Mouse (Mus musculus) stomach, postnatal 0 days (tissue): ENCODE results near the gene Kcnab2. TPM values are rescaled to one million over a fixed set of nuclear protein-coding genes. Genes with fewer than 3 reads are reported as not detected.

Source experiments
- ATAC-seq: fragments of 200-750 bp; cut with Nextera tagmentation; 2 replicates; pipeline ENCODE4 v1.8.0; 2017; ENCODE audit not compliant: low FRiP score, low TSS enrichment
- DNase-seq: peaks from one replicate; pipeline ENCODE4 v3.0.0-alpha.2; 2016; ENCODE audit warnings: low spot score
- H3K27ac ChIP-seq: fragments of 300-500 bp; sonication (generic); replicated peaks from 2 replicates; pipeline ENCODE4 v1.5.1; 2014; ENCODE audit warnings: mild to moderate bottlenecking, control low read depth
- H3K27me3 ChIP-seq: fragments of 300-500 bp; sonication (generic); 2 replicates; pipeline ENCODE4 v1.6.1; 2014; ENCODE audit warnings: low read length; ENCODE audit not compliant: control insufficient read depth, insufficient read depth
- H3K36me3 ChIP-seq: fragments of 300-500 bp; sonication (generic); 2 replicates; pipeline ENCODE4 v1.6.1; 2014; ENCODE audit warnings: low read length, mixed read lengths; ENCODE audit not compliant: control insufficient read depth, insufficient read depth
- H3K4me1 ChIP-seq: fragments of 300-500 bp; sonication (generic); replicated peaks from 2 replicates; pipeline ENCODE4 v1.6.1; 2014; ENCODE audit warnings: antibody characterized with exemption; ENCODE audit not compliant: control insufficient read depth, insufficient read depth
- H3K4me2 ChIP-seq: fragments of 300-500 bp; sonication (generic); replicated peaks from 2 replicates; pipeline ENCODE4 v1.6.1; 2014; ENCODE audit warnings: low read depth, mild to moderate bottlenecking, control low read depth, moderate library complexity
- H3K4me3 ChIP-seq: fragments of 300-500 bp; sonication (generic); 2 replicates; pipeline ENCODE4 v1.5.1; 2014; ENCODE audit warnings: low read depth, low read length, control low read depth
- H3K9ac ChIP-seq: fragments of 300-500 bp; sonication (generic); 2 replicates; pipeline ENCODE4 v1.6.1; 2014; ENCODE audit warnings: mild to moderate bottlenecking, low read length, control low read depth, mixed read lengths
- H3K9me3 ChIP-seq: fragments of 300-500 bp; sonication (generic); 2 replicates; pipeline ENCODE4 v1.6.1; 2016; ENCODE audit warnings: low read length; ENCODE audit not compliant: control insufficient read depth
- CTCF ChIP-seq: IDR thresholded peaks from 2 replicates; pipeline ENCODE4 v1.5.1; 2016; ENCODE audit warnings: antibody characterized with exemption, low read depth, mild to moderate bottlenecking, moderate library complexity
- EP300 ChIP-seq: optimal IDR thresholded peaks from 2 replicates; pipeline ENCODE3; 2016; ENCODE audit warnings: antibody characterized with exemption
- WGBS: fragments of 180-500 bp; shearing (Covaris S2); extraction: QIAGEN DNeasy Blood & Tissue Kit; methylation state at CpG from one replicate; pipeline ENCODE4 v1.1.7; 2014; 5-methylcytosine and 5-hydroxymethylcytosine counted together
- polyA plus RNA-seq: library from polyadenylated mRNA; unstranded; fragments of >200 nt; fragmentation: Nextera tagmentation; extraction: Ambion mirVana; gene quantifications from 2 replicates; pipeline ENCODE4 v1.2.1, GENCODE M21; 2015

Gene Kcnab2
- polyA plus RNA-seq, 1 experiment from 2014 or later: 1.2 TPM

DNA sequence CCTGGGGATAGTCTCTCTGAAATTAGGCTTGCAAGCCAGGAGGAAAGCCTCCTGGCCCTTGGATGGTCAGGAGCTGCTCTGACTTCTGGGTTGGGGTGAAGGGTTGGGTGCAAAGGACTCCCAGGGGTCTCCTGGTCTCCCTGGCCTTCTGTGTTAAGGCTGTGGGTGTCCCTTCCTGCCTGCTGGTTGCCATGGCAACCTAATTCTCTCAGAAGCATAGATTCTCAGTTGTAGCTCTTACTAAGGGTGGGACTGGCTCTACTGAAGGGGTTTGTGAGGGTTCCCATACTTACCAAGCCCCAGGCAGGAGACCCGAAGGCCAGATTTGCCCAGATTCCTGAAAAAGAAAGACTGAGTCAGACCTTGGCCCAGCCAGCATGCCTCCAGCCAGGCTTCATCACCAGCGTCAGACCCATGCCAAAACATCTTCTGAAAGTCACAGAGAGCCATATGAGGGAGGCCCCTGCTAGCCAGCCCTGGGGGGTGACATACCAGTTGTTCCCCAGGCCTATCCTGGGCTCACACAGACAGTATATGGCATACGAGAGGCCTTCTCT lies 65.1 kb downstream of the Kcnab2 start:
- TF ChIP-seq EP300 (no peak), CTCF (no peak)
- Histone ChIP-seq H3K4me2 (no peak overlapping the region), H3K27me3 (no peaks in the 10 kb centered on the region), H3K4me3 (no peak overlapping the region), H3K4me1 (no peaks in the 10 kb centered on the region), H3K36me3 (no peaks in the 10 kb centered on the region), H3K9me3 (no peaks in the 10 kb centered on the region), H3K9ac (no peak overlapping the region), H3K27ac (no peak overlapping the region)
- ATAC-seq: no peak
- DNase-seq: no peak
- WGBS: 75% methylated on average over 3 of the region's 3 CpGs

DNA sequence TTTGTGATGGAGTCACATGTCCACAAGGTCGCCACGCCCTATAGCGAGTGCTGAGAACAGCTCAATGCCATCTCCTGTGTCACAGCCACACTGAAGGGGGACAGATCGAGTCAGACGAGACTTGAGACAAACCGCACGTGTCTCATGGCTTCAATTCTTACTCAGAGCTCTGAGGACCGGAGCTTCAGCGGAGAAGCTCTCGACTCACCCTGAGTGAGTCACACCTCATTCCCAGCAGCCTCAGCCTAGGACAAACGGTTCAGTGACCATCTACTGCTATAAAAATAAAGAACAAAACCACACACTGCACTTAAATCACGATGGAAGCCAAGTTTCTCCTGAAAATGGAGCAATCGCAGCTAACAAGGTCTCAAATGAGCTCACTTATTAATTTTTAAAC lies 66.7 kb downstream of the Kcnab2 start:
- Histone ChIP-seq H3K4me3 (no peak overlapping the region), H3K4me1 (no peaks in the 10 kb centered on the region), H3K36me3 (no peaks in the 10 kb centered on the region), H3K27ac (no peak overlapping the region), H3K9ac (no peak overlapping the region), H3K4me2 (no peak overlapping the region), H3K9me3 (no peaks in the 10 kb centered on the region), H3K27me3 (no peaks in the 10 kb centered on the region)
- DNase-seq (no peak), ATAC-seq (no peak)
- WGBS: 73% methylated on average over 13 of the region's 13 CpGs
- no peak for TF ChIP-seq CTCF
- TF ChIP-seq EP300: no peak

DNA sequence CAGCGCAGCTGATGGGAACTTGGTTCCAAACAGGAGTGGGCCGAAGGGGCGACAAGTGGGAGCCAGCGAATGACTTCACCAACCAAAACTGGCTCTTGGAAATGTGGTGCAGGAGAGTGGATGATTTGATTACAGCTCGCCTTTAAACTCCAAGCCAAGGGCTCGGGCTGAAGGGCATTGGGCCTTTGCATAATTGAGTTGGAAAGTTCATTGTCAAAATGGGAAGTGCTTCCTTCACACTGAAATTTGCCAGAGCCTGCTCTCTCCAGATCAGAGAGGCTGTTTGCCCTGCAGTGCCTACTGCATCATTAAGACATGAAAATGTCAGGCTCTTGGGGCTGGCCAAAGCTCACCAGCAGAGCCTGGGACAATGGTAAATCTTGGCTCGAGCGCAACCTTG lies 71.1 kb downstream of the Kcnab2 start:
- ATAC-seq (no peak), DNase-seq (no peak)
- Histone ChIP-seq H3K36me3 (no peaks in the 10 kb centered on the region), H3K4me2 (no peak overlapping the region), H3K27ac (no peak overlapping the region), H3K9me3 (no peaks in the 10 kb centered on the region), H3K9ac (no peak overlapping the region), H3K4me3 (no peak overlapping the region), H3K27me3 (no peaks in the 10 kb centered on the region), H3K4me1 (no peaks in the 10 kb centered on the region)
- TF ChIP-seq CTCF: no peak
- TF ChIP-seq EP300: no peak
- WGBS: 66% methylated on average over 8 of the region's 8 CpGs

DNA sequence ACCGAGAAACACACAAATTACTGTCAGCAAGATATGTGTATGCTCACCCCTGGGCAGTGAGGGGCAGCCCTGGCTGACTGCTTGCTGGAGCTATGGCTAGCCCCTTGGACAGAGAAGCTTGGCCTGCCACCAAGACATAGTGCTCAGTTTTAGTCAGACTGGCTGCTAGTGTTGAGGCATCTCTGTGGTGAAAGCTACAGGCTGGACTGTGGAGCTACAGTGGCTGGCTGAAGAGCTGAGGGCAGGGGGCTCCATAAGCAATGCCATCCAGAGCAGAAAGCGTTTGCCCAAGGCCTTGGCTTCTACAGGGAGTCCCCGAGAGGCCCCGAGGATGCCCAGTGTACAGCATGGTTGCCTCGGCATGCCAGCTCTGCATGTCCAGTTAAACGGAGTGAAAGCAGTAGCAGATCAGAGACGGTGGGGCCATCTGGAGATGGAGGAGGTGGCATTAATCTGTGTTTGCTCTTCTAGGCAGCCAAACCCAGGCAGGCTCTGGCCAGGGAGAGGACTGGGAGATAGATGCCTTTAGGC lies 71.9 kb downstream of the Kcnab2 start:
- no peak overlapping the region for H3K4me3 ChIP-seq
- no peak overlapping the region for H3K27ac ChIP-seq
- DNase-seq: no peak
- H3K9me3 ChIP-seq: no peaks in the 10 kb centered on the region
- H3K4me2 ChIP-seq: no peak overlapping the region
- no peaks in the 10 kb centered on the region for H3K27me3 ChIP-seq
- no peaks in the 10 kb centered on the region for H3K36me3 ChIP-seq
- no peak for ATAC-seq
- WGBS: 72% methylated on average over 7 of the region's 7 CpGs
- H3K4me1 ChIP-seq: no peaks in the 10 kb centered on the region
- no peak overlapping the region for H3K9ac ChIP-seq
- no peak for TF ChIP-seq EP300
- no peak for TF ChIP-seq CTCF

- Histone ChIP-seq H3K4me2 (no peak overlapping the region), H3K27me3 (no peaks in the 10 kb centered on the region), H3K9me3 (no peaks in the 10 kb centered on the region), H3K36me3 (no peaks in the 10 kb centered on the region), H3K27ac (no peak overlapping the region), H3K4me3 (no peak overlapping the region), H3K9ac (no peak overlapping the region), H3K4me1 (no peaks in the 10 kb centered on the region)
- TF ChIP-seq EP300 (no peak), CTCF (no peak)
- 54% methylated on average over 6 of the region's 6 CpGs for WGBS
- ATAC-seq (no peak), DNase-seq (no peak)
Measured at GRCm38 (mm10) chr4:152405143-152405542, 72.5 kb downstream of the Kcnab2 start.

GRCm38 (mm10) chr4:152398926-152399325 lies 78.7 kb downstream of the Kcnab2 start:
- no peak for DNase-seq
- H3K4me3 ChIP-seq: no peak overlapping the region
- no peaks in the 10 kb centered on the region for H3K9me3 ChIP-seq
- no peak overlapping the region for H3K27ac ChIP-seq
- no peak for ATAC-seq
- no peaks in the 10 kb centered on the region for H3K36me3 ChIP-seq
- no peak overlapping the region for H3K9ac ChIP-seq
- H3K4me1 ChIP-seq: no peaks in the 10 kb centered on the region
- no peak overlapping the region for H3K4me2 ChIP-seq
- no peaks in the 10 kb centered on the region for H3K27me3 ChIP-seq
- 66% methylated on average over 3 of the region's 3 CpGs for WGBS
- TF ChIP-seq EP300 (no peak), CTCF (no peak)
